Mouse (Mus musculus) heart, postnatal 0 days (tissue): ENCODE measurements around the gene Iqcf5. TPM values are rescaled to one million over a fixed set of nuclear protein-coding genes. Genes with fewer than 3 reads are reported as not detected.

Experiments used
- ATAC-seq: fragments of 200-750 bp; cut with Nextera tagmentation; 2 replicates; pipeline ENCODE4 v1.8.0; 2017; ENCODE audit warnings: low read depth, moderate number of reproducible peaks, moderate library complexity; ENCODE audit not compliant: insufficient read depth
- DNase-seq: peaks from one replicate; pipeline ENCODE4 v3.0.0-alpha.2; 2016; ENCODE audit warnings: low spot score
- H3K27ac ChIP-seq: fragments of 300-500 bp; sonication (generic); 2 replicates; pipeline ENCODE4 v1.5.1; 2014; ENCODE audit warnings: low read depth, mild to moderate bottlenecking
- H3K27me3 ChIP-seq: fragments of 300-500 bp; sonication (generic); 2 replicates; pipeline ENCODE4 v1.6.1; 2014; ENCODE audit warnings: low read length, mixed read lengths; ENCODE audit not compliant: control insufficient read depth, insufficient read depth
- H3K36me3 ChIP-seq: fragments of 300-500 bp; sonication (generic); replicated peaks from 2 replicates; pipeline ENCODE4 v1.6.1; 2014; ENCODE audit warnings: low read length, mixed read lengths; ENCODE audit not compliant: control insufficient read depth, insufficient read depth
- H3K4me1 ChIP-seq: fragments of 300-500 bp; sonication (generic); 2 replicates; pipeline ENCODE4 v1.6.1; 2014; ENCODE audit warnings: antibody characterized with exemption; ENCODE audit not compliant: control insufficient read depth, insufficient read depth
- H3K4me2 ChIP-seq: fragments of 300-500 bp; sonication (generic); 2 replicates; pipeline ENCODE4 v1.6.1; 2014; ENCODE audit warnings: low read depth, mild to moderate bottlenecking, low read length, moderate library complexity
- H3K4me3 ChIP-seq: fragments of 300-500 bp; sonication (generic); 2 replicates; pipeline ENCODE4 v1.5.1; 2014; ENCODE audit warnings: low read depth, low read length
- H3K9ac ChIP-seq: fragments of 300-500 bp; sonication (generic); replicated peaks from 2 replicates; pipeline ENCODE4 v1.6.1; 2014; ENCODE audit warnings: low read depth, low read length, mixed read lengths
- H3K9me3 ChIP-seq: fragments of 300-500 bp; sonication (generic); replicated peaks from 2 replicates; pipeline ENCODE4 v1.6.1; 2016; ENCODE audit warnings: low read length; ENCODE audit not compliant: control insufficient read depth
- CTCF ChIP-seq: IDR thresholded peaks from 2 replicates; pipeline ENCODE4 v1.5.1; 2016; ENCODE audit warnings: antibody characterized with exemption, control low read depth, low read depth
- EP300 ChIP-seq: IDR thresholded peaks from 2 replicates; pipeline ENCODE4 v1.6.1; 2016; ENCODE audit warnings: antibody characterized with exemption, low read depth
- WGBS: fragments of 180-500 bp; shearing (Covaris S2); extraction: QIAGEN DNeasy Blood & Tissue Kit; methylation state at CpG from one replicate; pipeline ENCODE4 v1.1.7; 2014; 5-methylcytosine and 5-hydroxymethylcytosine counted together
- polyA plus RNA-seq: library from polyadenylated mRNA; unstranded; fragments of >200 nt; fragmentation: Nextera tagmentation; extraction: Ambion mirVana; gene quantifications from 2 replicates; pipeline ENCODE4 v1.2.1, GENCODE M21; 2015
- total RNA-seq: library from RNA; depleted of rRNA; stranded (reverse); fragments of >200 nt; gene quantifications from 2 replicates; pipeline ENCODE4 v1.2.3, GENCODE M21; 2014; ENCODE audit warnings: low replicate concordance

The Iqcf5 gene
- total and polyA plus RNA-seq, 2 experiments from 2014 or later = not detected

GRCm38 (mm10) chr9:106476002-106476923 is 38.1 kb upstream of the Iqcf5 start:
- Histone ChIP-seq H3K27ac (peak overlapping the region; percentile 74), H3K4me3 (peak overlapping the region; percentile 19), H3K36me3 (peaks cover 8% of the 10 kb centered on the region), H3K27me3 (no peaks in the 10 kb centered on the region), H3K9me3 (no peaks in the 10 kb centered on the region), H3K4me1 (peaks cover 32% of the 10 kb centered on the region), H3K4me2 (peak overlapping the region; percentile 56), H3K9ac (peak overlapping the region; percentile 39)
- peak; percentile 37 for ATAC-seq
- WGBS = 20% methylated on average over 16 of the region's 16 CpGs
- DNase-seq = peak; percentile 61
- no peak for TF ChIP-seq CTCF
- no peak for TF ChIP-seq EP300

- ATAC-seq (peak; percentile 97), DNase-seq (peak; percentile 100)
- H3K36me3 ChIP-seq = peaks cover 14% of the 10 kb centered on the region
- H3K4me3 ChIP-seq = peak within 1 kb of the TSS; percentile 53
- H3K9me3 ChIP-seq = no peaks in the 10 kb centered on the region
- H3K4me2 ChIP-seq = peak within 1 kb of the TSS; percentile 80
- WGBS = under 1% methylated on average over 41 of the region's 41 CpGs
- peak within 1 kb of the TSS; percentile 74 for H3K27ac ChIP-seq
- peaks cover 32% of the 10 kb centered on the region for H3K4me1 ChIP-seq
- H3K9ac ChIP-seq = peak within 1 kb of the TSS; percentile 46
- no peaks in the 10 kb centered on the region for H3K27me3 ChIP-seq
- TF ChIP-seq EP300 (peak; percentile 79; the same call in 1 of the 2 replicates), CTCF (peak; percentile 98)
These were observed 37.4 kb upstream of the Iqcf5 start, which contains the start of gene Parp3 for GRCm38 (mm10) chr9:106476924-106477484. TSS of gene Parp3 (minus strand) at chr9:106476949.

- H3K4me2 ChIP-seq = peak overlapping the region; percentile 80
- peaks cover 16% of the 10 kb centered on the region for H3K36me3 ChIP-seq
- 1% methylated on average over 16 of the region's 16 CpGs for WGBS
- DNase-seq (no peak), ATAC-seq (no peak)
- H3K9ac ChIP-seq = peak overlapping the region; percentile 46
- TF ChIP-seq CTCF = no peak
- TF ChIP-seq EP300 = no peak
- H3K27ac ChIP-seq = peak overlapping the region; percentile 51; the same call in 1 of the 2 replicates
- peaks cover 32% of the 10 kb centered on the region for H3K4me1 ChIP-seq
- H3K27me3 ChIP-seq = no peaks in the 10 kb centered on the region
- H3K4me3 ChIP-seq = peak overlapping the region; percentile 53
- no peaks in the 10 kb centered on the region for H3K9me3 ChIP-seq
These were observed 36.7 kb upstream of the Iqcf5 start for GRCm38 (mm10) chr9:106477649-106478048.

GRCm38 (mm10) chr9:106478101-106478500 is 36.3 kb upstream of the Iqcf5 start:
- 74% methylated on average over 9 of the region's 9 CpGs for WGBS
- Histone ChIP-seq H3K9ac (no peak overlapping the region), H3K27me3 (no peaks in the 10 kb centered on the region), H3K4me2 (peak overlapping the region; percentile 80), H3K36me3 (peaks cover 21% of the 10 kb centered on the region), H3K4me3 (peak overlapping the region; percentile 53), H3K27ac (no peak overlapping the region), H3K9me3 (no peaks in the 10 kb centered on the region), H3K4me1 (peaks cover 32% of the 10 kb centered on the region)
- DNase-seq (no peak), ATAC-seq (no peak)
- TF ChIP-seq CTCF (no peak), EP300 (no peak)

GRCm38 (mm10) chr9:106480541-106480940 is 33.8 kb upstream of the Iqcf5 start:
- DNase-seq = no peak
- Histone ChIP-seq H3K9ac (no peak overlapping the region), H3K4me3 (no peak overlapping the region), H3K27ac (no peak overlapping the region), H3K4me1 (peaks cover 21% of the 10 kb centered on the region), H3K9me3 (no peaks in the 10 kb centered on the region), H3K4me2 (no peak overlapping the region), H3K36me3 (peaks cover 43% of the 10 kb centered on the region), H3K27me3 (no peaks in the 10 kb centered on the region)
- TF ChIP-seq EP300 = no peak
- TF ChIP-seq CTCF = no peak
- WGBS = 85% methylated on average over 7 of the region's 7 CpGs
- ATAC-seq = no peak
